Mouse (Mus musculus): ENCODE data around the gene Wdr66. TPM values are rescaled to one million over a fixed set of nuclear protein-coding genes. Genes with fewer than 3 reads are reported as not detected.

Wdr66 gene
- polyA plus RNA-seq, 1 experiment from 2014 or later = 1.2 TPM

DNA sequence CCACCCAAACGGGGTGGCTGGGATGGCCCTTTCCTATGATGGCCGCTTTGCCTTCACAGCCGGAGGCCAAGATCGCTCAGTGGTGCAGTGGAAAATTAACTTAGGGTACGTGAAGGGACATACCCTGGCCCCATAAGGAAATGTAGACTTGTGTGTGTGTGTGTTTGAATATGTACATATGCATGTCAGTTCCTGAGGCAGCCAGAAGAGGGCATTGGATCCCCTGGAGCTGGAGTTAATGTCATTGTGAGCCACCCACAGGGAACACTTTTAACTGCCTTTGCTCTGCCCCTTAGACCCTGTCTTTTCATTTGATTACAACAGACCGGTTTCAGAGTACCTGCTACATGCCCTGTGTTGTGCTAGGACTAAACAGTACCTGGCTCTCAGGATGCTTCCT, 46.6 kb downstream of the Wdr66 start:
- WGBS = 89% methylated on average over 6 of the region's 6 CpGs
- H3K36me3 ChIP-seq = no peaks in the 10 kb centered on the region
- ATAC-seq (ENCODE audit: low FRiP score) = no peak

DNA sequence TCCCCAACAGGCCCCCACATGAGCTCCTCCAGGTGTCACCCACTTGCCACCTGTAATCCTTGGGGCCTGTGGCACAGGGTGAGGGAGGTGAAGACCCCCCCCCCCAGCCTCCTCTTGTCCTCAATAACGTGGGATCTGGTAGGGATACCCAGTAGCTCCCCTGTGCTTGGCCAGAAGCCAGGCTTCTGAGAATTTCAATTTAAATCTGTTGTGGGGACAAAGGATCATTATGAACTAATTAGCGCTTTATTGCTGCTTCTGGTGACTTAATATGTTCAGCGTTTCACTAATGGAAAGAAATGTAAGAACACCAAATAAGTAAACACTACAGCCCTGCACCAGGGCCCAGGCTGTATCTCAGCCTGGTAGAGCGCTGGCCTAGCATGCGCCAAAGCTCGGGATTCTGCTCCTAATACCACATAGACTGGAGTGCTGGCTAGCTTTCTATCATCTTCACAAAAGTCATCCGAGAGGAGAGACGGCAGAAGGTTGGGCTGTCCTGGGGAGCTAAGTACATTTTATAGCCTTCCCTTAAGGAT, 48.7 kb downstream of the Wdr66 start:
- H3K4me3 ChIP-seq (replicated peaks) = no peak overlapping the region
- no peaks in the 10 kb centered on the region for H3K9me3 ChIP-seq (replicated peaks)
- H3K27me3 ChIP-seq (replicated peaks) = no peaks in the 10 kb centered on the region; the same call in 1 of the 2 replicates
- peaks cover 26% of the 10 kb centered on the region for H3K4me1 ChIP-seq
- WGBS = 31% methylated on average over 8 of the region's 8 CpGs
- no peak for ATAC-seq (ENCODE audit: low FRiP score)
- no peak overlapping the region for H3K9ac ChIP-seq (replicated peaks)
- H3K36me3 ChIP-seq = no peaks in the 10 kb centered on the region
- H3K27ac ChIP-seq (replicated peaks) = peak overlapping the region; percentile 45; the same call in 1 of the 2 replicates
- H3K4me2 ChIP-seq = peak overlapping the region; percentile 15; the same call in 1 of the 2 replicates

More for the DNA sequence above, 46.6 kb downstream of the Wdr66 start:
- H3K9me3 ChIP-seq (replicated peaks) = no peaks in the 10 kb centered on the region
- H3K27me3 ChIP-seq (replicated peaks) = no peaks in the 10 kb centered on the region; the same call in 1 of the 2 replicates
- no peak overlapping the region for H3K4me3 ChIP-seq (replicated peaks)
- H3K4me2 ChIP-seq = no peak overlapping the region
- H3K4me1 ChIP-seq = peaks cover 35% of the 10 kb centered on the region
- no peak overlapping the region for H3K27ac ChIP-seq (replicated peaks)
- no peak overlapping the region for H3K9ac ChIP-seq (replicated peaks)

DNA sequence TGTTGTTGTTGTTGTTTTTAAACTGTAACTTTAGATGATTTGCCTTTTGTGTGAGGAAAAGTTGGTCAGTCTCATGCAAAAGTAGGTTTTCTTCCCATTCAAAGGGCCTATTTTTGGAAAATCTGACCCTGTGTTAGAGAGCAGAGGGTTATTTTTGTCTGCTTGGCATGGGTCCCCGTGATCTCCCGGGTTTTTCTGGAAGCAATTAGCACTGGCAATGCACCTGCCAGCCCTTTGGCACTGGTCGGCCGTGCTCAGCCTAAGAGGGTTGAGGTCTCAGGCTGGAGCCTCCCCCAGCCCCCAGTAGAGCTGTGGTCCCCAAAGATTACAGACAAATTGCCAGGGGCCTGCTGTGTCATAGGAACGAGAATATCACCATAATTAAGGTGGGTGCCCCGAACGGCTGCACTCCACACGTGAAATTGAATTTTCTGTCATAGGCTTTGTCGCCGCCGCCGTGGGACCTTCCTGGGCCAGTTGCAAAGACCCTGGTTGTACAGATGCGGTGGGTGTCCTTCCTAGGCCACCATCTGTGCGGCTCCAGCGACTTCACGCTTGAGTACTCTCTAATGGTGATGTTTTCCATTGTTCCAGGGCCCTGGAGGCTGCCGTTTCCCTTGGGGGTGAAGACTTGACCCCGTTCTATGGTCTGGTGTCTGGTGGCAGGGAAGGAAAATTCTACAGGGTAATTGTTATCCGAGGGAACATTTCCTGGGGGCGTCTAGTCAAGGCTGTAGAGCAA, 50.0 kb downstream of the Wdr66 start:
- 15% methylated on average over 20 of the region's 20 CpGs for WGBS
- H3K27ac ChIP-seq (replicated peaks) = no peak overlapping the region

DNA sequence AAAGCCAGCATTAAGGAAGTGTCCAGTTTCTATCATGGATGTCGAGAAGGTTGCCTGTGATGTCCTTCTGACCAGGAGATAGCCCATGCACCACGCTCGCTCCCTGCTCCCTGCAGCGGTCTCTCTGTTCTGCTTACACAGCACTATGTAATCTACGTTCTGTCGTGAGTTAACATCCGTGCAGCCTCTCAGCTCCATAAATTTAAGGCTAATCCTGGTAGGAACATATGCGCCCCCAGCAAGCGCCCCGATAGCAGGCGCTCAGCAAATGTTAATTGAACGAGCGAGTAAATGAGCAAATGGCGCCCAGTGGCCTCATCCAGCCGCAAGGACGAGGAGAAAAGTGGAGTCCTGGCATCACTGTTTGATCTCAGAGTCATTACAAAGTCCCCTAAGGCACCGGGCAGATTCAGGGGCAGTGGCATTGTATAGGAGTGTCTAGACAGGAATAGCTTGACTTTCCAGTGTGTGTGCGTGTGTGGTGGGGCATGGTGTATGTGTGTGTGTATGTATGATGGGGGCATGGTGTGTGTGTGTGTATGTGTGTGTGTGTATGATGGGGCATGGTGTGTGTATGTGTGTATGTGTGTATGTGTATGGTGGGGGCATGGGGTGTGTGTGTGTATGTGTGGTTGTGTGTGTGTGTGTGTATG, 55.9 kb downstream of the Wdr66 start:
- no peaks in the 10 kb centered on the region for H3K36me3 ChIP-seq
- no peaks in the 10 kb centered on the region; the same call in 1 of the 2 replicates for H3K27me3 ChIP-seq (replicated peaks)
- ATAC-seq (ENCODE audit: low FRiP score) = peak; percentile 68
- H3K9ac ChIP-seq (replicated peaks) = no peak overlapping the region
- no peak overlapping the region for H3K4me3 ChIP-seq (replicated peaks)
- 26% methylated on average over 18 of the region's 18 CpGs for WGBS
- H3K9me3 ChIP-seq (replicated peaks) = no peaks in the 10 kb centered on the region
- H3K27ac ChIP-seq (replicated peaks) = 0 out of 2 replicates have a peak overlapping the region, but pooled peaks have one; percentile 5
- peak overlapping the region; percentile 29 for H3K4me2 ChIP-seq
- peaks cover 13% of the 10 kb centered on the region for H3K4me1 ChIP-seq

More for the DNA sequence above, 50.0 kb downstream of the Wdr66 start:
- no peak for ATAC-seq (ENCODE audit: low FRiP score)
- no peak overlapping the region for H3K4me3 ChIP-seq (replicated peaks)
- no peaks in the 10 kb centered on the region for H3K9me3 ChIP-seq (replicated peaks)
- H3K4me1 ChIP-seq = peaks cover 24% of the 10 kb centered on the region
- H3K4me2 ChIP-seq = no peak overlapping the region
- H3K36me3 ChIP-seq = no peaks in the 10 kb centered on the region
- no peak overlapping the region for H3K9ac ChIP-seq (replicated peaks)
- no peaks in the 10 kb centered on the region; the same call in 1 of the 2 replicates for H3K27me3 ChIP-seq (replicated peaks)

DNA sequence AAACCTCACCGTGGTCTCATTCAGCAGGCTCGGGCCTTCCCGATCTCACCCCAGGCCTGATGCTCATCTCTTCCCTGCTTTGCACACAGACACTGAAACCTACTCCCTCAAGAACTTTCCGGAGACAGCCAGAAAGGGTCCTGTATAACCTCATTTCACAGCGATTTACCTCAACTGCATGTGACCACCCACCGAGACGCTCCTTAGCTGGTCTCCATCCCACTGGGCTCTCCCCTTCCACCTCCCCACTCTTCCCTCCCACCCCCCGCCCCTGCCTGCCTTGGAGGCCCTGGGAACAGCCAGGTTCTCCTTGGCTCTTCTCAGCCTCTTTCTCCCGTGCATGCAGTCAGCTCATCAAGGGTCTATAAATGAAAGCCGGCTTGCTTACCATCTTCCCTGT, 57.9 kb downstream of the Wdr66 start:
- Histone ChIP-seq H3K27ac (replicated peaks) (no peak overlapping the region), H3K4me1 (peaks cover 13% of the 10 kb centered on the region), H3K4me3 (replicated peaks) (no peak overlapping the region), H3K27me3 (replicated peaks) (no peaks in the 10 kb centered on the region), H3K4me2 (no peak overlapping the region), H3K9ac (replicated peaks) (no peak overlapping the region), H3K9me3 (replicated peaks) (no peaks in the 10 kb centered on the region), H3K36me3 (no peaks in the 10 kb centered on the region)
- no peak for ATAC-seq (ENCODE audit: low FRiP score)
- WGBS = 35% methylated on average over 10 of the region's 10 CpGs

DNA sequence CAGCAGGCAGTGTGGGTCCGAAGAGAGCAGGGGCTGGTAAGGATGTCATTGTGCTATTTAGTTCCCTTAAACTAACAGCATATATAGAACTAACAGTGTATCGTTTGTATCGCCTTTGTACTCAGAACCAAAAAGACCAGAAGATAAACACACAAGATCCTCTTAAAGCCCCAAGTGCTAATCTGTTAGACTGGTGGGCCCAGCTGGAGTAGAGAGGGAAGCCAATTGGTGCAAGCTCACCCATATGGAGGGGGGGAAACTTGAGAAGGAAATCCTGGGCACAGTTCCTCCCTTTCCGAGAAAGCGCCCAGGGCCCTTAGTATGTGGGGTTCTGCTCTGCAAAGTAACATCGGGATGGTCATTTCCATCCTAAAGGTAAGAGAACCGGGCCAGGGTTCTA, 58.3 kb downstream of the Wdr66 start:
- Histone ChIP-seq H3K4me2 (no peak overlapping the region), H3K36me3 (no peaks in the 10 kb centered on the region), H3K9ac (replicated peaks) (no peak overlapping the region), H3K4me1 (peaks cover 16% of the 10 kb centered on the region), H3K4me3 (replicated peaks) (no peak overlapping the region), H3K27me3 (replicated peaks) (no peaks in the 10 kb centered on the region), H3K9me3 (replicated peaks) (no peaks in the 10 kb centered on the region), H3K27ac (replicated peaks) (no peak overlapping the region)
- no peak for ATAC-seq (ENCODE audit: low FRiP score)
- WGBS = 64% methylated on average over 7 of the region's 7 CpGs

DNA sequence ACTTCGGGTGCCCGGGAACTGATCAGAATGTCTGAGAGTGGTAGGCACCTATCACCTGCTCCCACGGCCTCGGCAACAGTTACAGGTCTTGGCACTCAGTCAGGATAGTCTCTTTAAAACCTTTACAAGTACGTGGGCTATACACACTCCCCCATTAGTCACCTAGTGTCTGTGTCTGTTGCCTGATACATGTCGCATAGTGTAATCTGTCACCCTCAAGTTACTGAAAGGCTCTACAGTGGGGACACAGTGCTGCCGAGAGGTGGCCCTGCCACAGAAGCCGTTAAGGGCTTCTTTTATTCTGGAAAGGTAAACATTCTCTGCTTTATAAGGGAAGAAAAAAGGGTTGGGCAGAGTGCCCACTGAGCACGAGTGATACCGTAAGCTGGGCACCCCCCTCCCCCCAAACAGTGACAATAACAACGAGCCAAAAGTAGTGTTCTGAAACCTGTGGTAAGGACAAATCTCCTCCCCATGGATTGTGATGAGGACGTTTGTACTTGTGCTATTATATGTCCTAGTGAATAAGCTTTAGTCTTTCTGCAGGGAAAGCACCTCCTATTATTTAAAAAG, 61.2 kb downstream of the Wdr66 start:
- peaks cover 14% of the 10 kb centered on the region for H3K4me1 ChIP-seq
- H3K27me3 ChIP-seq (replicated peaks) = no peaks in the 10 kb centered on the region
- H3K4me3 ChIP-seq (replicated peaks) = no peak overlapping the region
- no peak overlapping the region for H3K4me2 ChIP-seq
- H3K9me3 ChIP-seq (replicated peaks) = no peaks in the 10 kb centered on the region
- no peak overlapping the region for H3K9ac ChIP-seq (replicated peaks)
- H3K27ac ChIP-seq (replicated peaks) = no peak overlapping the region
- no peak for ATAC-seq (ENCODE audit: low FRiP score)
- no peaks in the 10 kb centered on the region for H3K36me3 ChIP-seq
- 41% methylated on average over 12 of the region's 12 CpGs for WGBS

DNA sequence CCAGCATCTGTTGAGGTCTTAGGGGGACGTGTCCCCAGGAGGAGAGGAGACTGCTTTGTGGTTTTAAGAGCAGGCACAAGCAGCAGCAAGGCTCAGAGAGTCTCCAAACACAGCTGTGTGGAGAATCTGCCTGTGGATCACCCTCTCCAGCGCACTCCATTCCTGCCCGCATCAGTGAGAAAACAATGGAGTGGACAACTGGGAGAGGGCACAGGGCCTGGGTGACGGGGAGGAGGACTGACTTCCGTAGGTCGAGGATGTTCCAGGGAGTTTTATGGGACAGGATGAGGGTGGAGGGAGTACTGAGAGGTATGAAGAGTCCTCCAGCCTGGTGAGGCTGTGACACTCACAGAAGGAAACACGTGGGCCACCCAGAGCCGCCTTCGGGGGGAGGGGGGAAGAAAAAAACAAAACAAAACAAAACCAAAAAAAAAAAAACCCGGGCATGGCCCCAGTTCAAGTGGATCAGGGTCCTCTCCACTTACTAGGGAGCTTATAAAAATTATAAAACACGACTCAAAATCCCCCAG, 62.0 kb downstream of the Wdr66 start:
- WGBS = 37% methylated on average over 11 of the region's 11 CpGs
- Histone ChIP-seq H3K27me3 (replicated peaks) (no peaks in the 10 kb centered on the region), H3K9me3 (replicated peaks) (no peaks in the 10 kb centered on the region), H3K4me3 (replicated peaks) (no peak overlapping the region), H3K9ac (replicated peaks) (no peak overlapping the region), H3K4me2 (no peak overlapping the region), H3K36me3 (no peaks in the 10 kb centered on the region), H3K4me1 (peaks cover 18% of the 10 kb centered on the region), H3K27ac (replicated peaks) (no peak overlapping the region)
- no peak for ATAC-seq (ENCODE audit: low FRiP score)

DNA sequence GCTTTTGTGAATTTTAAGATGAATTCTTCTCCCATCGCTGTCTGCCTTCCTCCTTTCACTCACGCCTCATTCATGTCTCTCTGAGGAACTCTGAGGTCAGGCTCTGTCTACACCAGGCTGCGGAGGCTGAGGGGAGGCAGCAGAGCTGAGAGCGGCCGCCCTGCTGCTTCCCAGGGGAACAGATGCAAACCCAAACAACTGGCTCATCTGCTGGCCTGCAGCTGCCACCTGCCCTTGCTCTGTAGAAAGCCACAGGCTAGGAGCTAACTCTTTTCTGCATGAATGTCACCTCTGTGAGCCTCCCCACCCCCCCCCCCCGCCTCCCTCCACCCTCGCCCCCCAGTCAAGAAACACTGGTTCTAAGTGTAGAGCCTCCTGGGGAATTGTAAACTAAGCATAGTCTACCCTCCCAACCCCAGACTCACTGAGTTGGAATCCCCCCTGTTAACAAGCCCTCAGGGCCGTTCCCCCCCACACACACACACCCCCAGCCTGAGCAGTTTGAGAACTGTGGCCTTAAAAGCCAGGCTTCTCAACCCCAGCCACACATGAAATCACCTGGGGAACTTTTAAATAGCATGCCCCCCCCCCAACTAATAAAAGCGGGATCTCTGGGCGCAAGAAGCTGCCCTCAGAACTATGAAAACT, 63.4 kb downstream of the Wdr66 start:
- Histone ChIP-seq H3K4me2 (no peak overlapping the region), H3K9me3 (replicated peaks) (no peaks in the 10 kb centered on the region), H3K9ac (replicated peaks) (no peak overlapping the region), H3K4me1 (peaks cover 18% of the 10 kb centered on the region), H3K27ac (replicated peaks) (no peak overlapping the region), H3K27me3 (replicated peaks) (no peaks in the 10 kb centered on the region), H3K36me3 (no peaks in the 10 kb centered on the region), H3K4me3 (replicated peaks) (no peak overlapping the region)
- 31% methylated on average over 10 of the region's 10 CpGs for WGBS
- ATAC-seq (ENCODE audit: low FRiP score) = no peak

DNA sequence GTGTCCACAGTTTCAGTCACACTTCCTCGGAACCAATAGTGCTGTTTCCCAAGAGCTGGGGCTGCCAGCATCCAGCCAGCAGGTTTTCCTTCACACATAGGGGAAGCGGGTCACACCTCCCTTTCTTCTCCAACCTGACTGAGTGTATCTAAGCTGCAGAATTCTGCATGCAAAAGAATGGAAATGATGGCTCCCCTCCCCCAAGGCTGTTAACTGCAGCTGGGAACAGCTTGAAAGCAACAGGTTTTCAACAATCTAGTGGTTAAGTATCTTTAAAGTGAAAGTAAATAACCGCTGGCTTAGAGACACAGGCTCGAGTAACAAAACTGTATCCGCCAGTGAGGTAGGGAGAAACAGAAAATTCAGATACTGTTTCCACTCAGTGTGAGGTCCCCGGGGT, 66.1 kb downstream of the Wdr66 start:
- WGBS = 13% methylated on average over 6 of the region's 6 CpGs
- Histone ChIP-seq H3K27ac (replicated peaks) (no peak overlapping the region), H3K4me1 (peaks cover 18% of the 10 kb centered on the region), H3K9me3 (replicated peaks) (no peaks in the 10 kb centered on the region), H3K9ac (replicated peaks) (no peak overlapping the region), H3K27me3 (replicated peaks) (no peaks in the 10 kb centered on the region), H3K4me2 (peak overlapping the region; percentile 35), H3K4me3 (replicated peaks) (0 out of 2 replicates have a peak overlapping the region, but pooled peaks have one; percentile 13), H3K36me3 (no peaks in the 10 kb centered on the region)
- no peak for ATAC-seq (ENCODE audit: low FRiP score)

DNA sequence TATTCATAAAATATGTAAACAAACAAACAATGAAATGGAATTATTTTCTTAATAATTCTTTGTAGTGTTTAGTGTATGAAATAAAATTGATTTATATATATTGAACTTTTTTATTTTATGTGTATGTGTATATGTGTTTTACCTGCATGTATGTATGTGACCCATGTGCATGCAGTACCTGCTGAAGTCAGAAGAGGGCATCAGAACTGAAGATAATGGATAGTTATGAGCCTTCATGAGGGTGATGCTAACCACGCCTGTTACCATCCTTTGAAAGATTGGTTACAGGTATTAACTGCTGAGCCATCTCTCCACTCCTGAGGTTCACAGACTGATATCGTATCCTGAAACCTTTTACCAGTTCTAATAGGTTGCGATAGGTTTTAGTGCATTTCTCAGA, 68.2 kb downstream of the Wdr66 start:
- 97% methylated on average over 3 of the region's 3 CpGs for WGBS

More for the DNA sequence above, 68.2 kb downstream of the Wdr66 start:
- H3K9me3 ChIP-seq (replicated peaks) = no peaks in the 10 kb centered on the region
- no peak overlapping the region for H3K27ac ChIP-seq (replicated peaks)
- no peak for ATAC-seq (ENCODE audit: low FRiP score)
- peaks cover 22% of the 10 kb centered on the region for H3K4me1 ChIP-seq
- H3K4me3 ChIP-seq (replicated peaks) = no peak overlapping the region
- H3K36me3 ChIP-seq = no peaks in the 10 kb centered on the region
- H3K4me2 ChIP-seq = no peak overlapping the region
- no peak overlapping the region for H3K9ac ChIP-seq (replicated peaks)
- H3K27me3 ChIP-seq (replicated peaks) = no peaks in the 10 kb centered on the region

Measured in neural tube, embryonic 15.5 days (tissue).